Mouse (Mus musculus): Measurements from ENCODE around the gene Trappc1.

DNA sequence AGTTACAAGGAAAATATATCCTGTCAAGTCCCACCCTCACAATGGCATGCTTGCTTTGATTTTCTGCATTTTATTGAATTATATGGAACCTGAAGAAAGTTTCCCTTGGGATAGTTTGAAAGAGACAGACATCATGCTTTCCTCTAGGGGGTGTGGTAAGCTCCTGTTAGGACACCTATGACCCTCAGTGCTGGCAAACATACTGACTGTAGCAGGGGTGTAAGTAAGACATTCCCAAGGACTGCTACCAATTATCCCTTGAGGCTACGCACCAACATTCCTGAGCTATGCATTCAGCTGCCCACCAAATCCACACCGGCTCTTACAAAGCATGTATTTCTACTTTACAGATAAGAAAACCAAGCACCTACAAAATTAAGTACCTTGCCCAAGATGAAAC lies 38.7 kb downstream of the Trappc1 start:
- TF ChIP-seq TAL1 (IDR thresholded peaks at IDR 0.05; ENCODE audit: low read length) (no peak), GATA1 (IDR thresholded peaks at IDR 0.05; ENCODE audit: low read length) (no peak)

Data from erythroblast, embryonic 14.5 days (primary cell).